Mouse (Mus musculus): ENCODE data around the gene Ghrhr.

Ghrhr gene

GRCm38 (mm10) chr6:55353711-55354445, 22.2 kb upstream of the Ghrhr start:
- no peak for DNase-seq (ENCODE audit: low read depth, low spot score)

GRCm38 (mm10) chr6:55354456-55355117, 21.5 kb upstream of the Ghrhr start:
- no peak for DNase-seq (ENCODE audit: low read depth, low spot score)

- no peak for DNase-seq (ENCODE audit: low read depth, low spot score)
Measured at GRCm38 (mm10) chr6:55355575-55355974, 20.5 kb upstream of the Ghrhr start.

- DNase-seq (ENCODE audit: low read depth, low spot score), result no peak
Measured at GRCm38 (mm10) chr6:55356017-55356703, 19.9 kb upstream of the Ghrhr start.

GRCm38 (mm10) chr6:55356976-55357635, 19.0 kb upstream of the Ghrhr start:
- DNase-seq (ENCODE audit: low read depth, low spot score), result no peak

GRCm38 (mm10) chr6:55357636-55358031, 18.5 kb upstream of the Ghrhr start:
- no peak for DNase-seq (ENCODE audit: low read depth, low spot score)

- no peak for DNase-seq (ENCODE audit: low read depth, low spot score)
Measured at GRCm38 (mm10) chr6:55358731-55359143, 17.4 kb upstream of the Ghrhr start.

GRCm38 (mm10) chr6:55362663-55363062, 13.4 kb upstream of the Ghrhr start:
- DNase-seq (ENCODE audit: low read depth, low spot score), result no peak

- DNase-seq (ENCODE audit: low read depth, low spot score), result no peak
Measured at GRCm38 (mm10) chr6:55367126-55367525, 9.0 kb upstream of the Ghrhr start.

- no peak for DNase-seq (ENCODE audit: low read depth, low spot score)
Measured at GRCm38 (mm10) chr6:55370831-55371230, 5.3 kb upstream of the Ghrhr start.

- no peak for DNase-seq (ENCODE audit: low read depth, low spot score)
Measured at GRCm38 (mm10) chr6:55376511-55376910, 416 bp downstream of the Ghrhr start.

- DNase-seq (ENCODE audit: low read depth, low spot score), result no peak
Measured at GRCm38 (mm10) chr6:55377461-55377860, 1.4 kb downstream of the Ghrhr start.

GRCm38 (mm10) chr6:55379641-55380335, 3.7 kb downstream of the Ghrhr start:
- no peak for DNase-seq (ENCODE audit: low read depth, low spot score)

GRCm38 (mm10) chr6:55381966-55382365, 5.9 kb downstream of the Ghrhr start:
- DNase-seq (ENCODE audit: low read depth, low spot score), result no peak

GRCm38 (mm10) chr6:55383897-55384296, 7.8 kb downstream of the Ghrhr start:
- peak; percentile 54 for DNase-seq (ENCODE audit: low read depth, low spot score)

GRCm38 (mm10) chr6:55384356-55384951, 8.4 kb downstream of the Ghrhr start:
- no peak for DNase-seq (ENCODE audit: low read depth, low spot score)

GRCm38 (mm10) chr6:55388546-55389169, 12.6 kb downstream of the Ghrhr start:
- DNase-seq (ENCODE audit: low read depth, low spot score), result no peak

- DNase-seq (ENCODE audit: low read depth, low spot score), result no peak
Measured at GRCm38 (mm10) chr6:55389321-55389720, 13.2 kb downstream of the Ghrhr start.

GRCm38 (mm10) chr6:55391814-55392213, 15.7 kb downstream of the Ghrhr start:
- no peak for DNase-seq (ENCODE audit: low read depth, low spot score)

- DNase-seq (ENCODE audit: low read depth, low spot score), result peak; percentile 23
Measured at GRCm38 (mm10) chr6:55392453-55392852, 16.4 kb downstream of the Ghrhr start.

- DNase-seq (ENCODE audit: low read depth, low spot score), result no peak
Measured at GRCm38 (mm10) chr6:55394854-55395253, 18.8 kb downstream of the Ghrhr start.

Measured in retina, adult 2 months (tissue).